Mouse (Mus musculus) embryonic facial prominence, embryonic 14.5 days (tissue): ENCODE data around the gene Sort1. TPM values are rescaled to one million over a fixed set of nuclear protein-coding genes. Genes with fewer than 3 reads are reported as not detected.

Source experiments
- ATAC-seq: fragments of 200-750 bp; cut with Nextera tagmentation; 2 replicates; pipeline ENCODE4 v1.8.0; 2017; ENCODE audit warnings: low read depth, moderate number of reproducible peaks, moderate TSS enrichment
- DNase-seq: peaks from one replicate; pipeline ENCODE4 v3.0.0-alpha.2; 2015; ENCODE audit warnings: low spot score
- H3K27ac ChIP-seq: fragments of 300-500 bp; sonication (generic); replicated peaks from 2 replicates; pipeline ENCODE4 v1.5.1; 2014; ENCODE audit warnings: low read depth, mild to moderate bottlenecking, low read length, moderate library complexity
- H3K27me3 ChIP-seq: fragments of 300-500 bp; sonication (generic); replicated peaks from 2 replicates; pipeline ENCODE4 v1.6.1; 2014; ENCODE audit warnings: low read length; ENCODE audit not compliant: control insufficient read depth, insufficient read depth
- H3K36me3 ChIP-seq: fragments of 300-500 bp; sonication (generic); 2 replicates; pipeline ENCODE4 v1.6.1; 2014; ENCODE audit warnings: low read length, mixed read lengths; ENCODE audit not compliant: control insufficient read depth, insufficient read depth
- H3K4me1 ChIP-seq: fragments of 300-500 bp; sonication (generic); 2 replicates; pipeline ENCODE4 v1.6.1; 2014; ENCODE audit warnings: antibody characterized with exemption, low read length; ENCODE audit not compliant: control insufficient read depth, insufficient read depth
- H3K4me2 ChIP-seq: fragments of 300-500 bp; sonication (generic); 2 replicates; pipeline ENCODE4 v1.6.1; 2014; ENCODE audit warnings: low read depth, mild to moderate bottlenecking, low read length, moderate library complexity, mixed read lengths
- H3K4me3 ChIP-seq: fragments of 300-500 bp; sonication (generic); 2 replicates; pipeline ENCODE4 v1.5.1; 2014; ENCODE audit warnings: low read depth, mild to moderate bottlenecking, low read length
- H3K9ac ChIP-seq: fragments of 300-500 bp; sonication (generic); 2 replicates; pipeline ENCODE4 v1.6.1; 2014; ENCODE audit warnings: low read depth, mild to moderate bottlenecking, low read length, moderate library complexity, mixed read lengths
- H3K9me3 ChIP-seq: fragments of 300-500 bp; sonication (generic); 2 replicates; pipeline ENCODE4 v1.6.1; 2016; ENCODE audit warnings: low read length; ENCODE audit not compliant: control insufficient read depth
- WGBS: fragments of 180-500 bp; shearing (Covaris S2); extraction: QIAGEN DNeasy Blood & Tissue Kit; methylation state at CpG from one replicate; pipeline ENCODE4 v1.1.7; 2014; 5-methylcytosine and 5-hydroxymethylcytosine counted together
- polyA plus RNA-seq: library from polyadenylated mRNA; unstranded; fragments of >200 nt; fragmentation: Nextera tagmentation; extraction: Ambion mirVana; gene quantifications from 2 replicates; pipeline ENCODE4 v1.2.1, GENCODE M21; 2014

Gene Sort1
- polyA plus RNA-seq, 1 experiment from 2014 or later: 18.0 TPM

DNA sequence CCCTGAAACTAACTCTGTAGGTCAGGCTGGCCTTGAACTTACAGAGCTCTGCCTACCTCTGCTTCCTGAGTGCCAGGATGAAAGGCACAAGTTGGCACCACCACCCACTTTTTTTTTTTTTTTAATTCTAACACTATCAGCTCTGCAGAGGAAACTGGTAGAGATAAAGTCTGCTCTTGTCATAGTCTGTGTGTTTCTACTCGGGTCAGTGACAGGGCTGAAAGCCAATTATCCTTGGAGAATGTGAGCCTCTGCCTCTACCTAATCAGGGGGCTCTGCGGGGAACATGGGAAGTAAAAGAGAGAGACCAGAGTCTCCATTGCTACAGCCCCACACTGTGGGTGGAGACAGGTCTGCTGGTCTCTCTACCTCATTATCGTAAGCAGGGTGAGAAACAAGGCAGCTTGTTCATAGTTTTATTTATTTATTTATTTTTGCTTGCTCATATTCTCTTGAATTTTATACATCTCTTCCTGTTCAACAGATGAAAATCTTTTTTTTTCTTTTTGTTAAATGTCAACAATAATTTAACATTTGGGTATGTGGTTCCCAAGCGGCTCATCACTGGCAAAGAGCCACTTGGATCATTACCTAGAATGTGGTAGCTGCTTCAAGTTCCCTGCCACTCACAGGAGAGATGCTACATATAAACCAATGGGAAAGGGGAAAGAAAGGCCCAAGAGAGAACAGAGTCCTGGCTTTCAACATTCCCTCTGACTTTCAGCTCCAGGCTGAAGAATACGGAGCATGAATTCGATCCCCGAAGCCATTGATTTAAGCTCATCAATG, 95.2 kb downstream of the Sort1 start:
- DNase-seq (peak; percentile 68), ATAC-seq (no peak)
- WGBS: 53% methylated on average over 7 of the region's 7 CpGs
- H3K27ac ChIP-seq: no peak overlapping the region
- no peaks in the 10 kb centered on the region for H3K9me3 ChIP-seq
- H3K9ac ChIP-seq: no peak overlapping the region
- H3K27me3 ChIP-seq: no peaks in the 10 kb centered on the region
- H3K4me2 ChIP-seq: no peak overlapping the region
- H3K4me1 ChIP-seq: peaks cover 19% of the 10 kb centered on the region
- H3K36me3 ChIP-seq: no peaks in the 10 kb centered on the region
- H3K4me3 ChIP-seq: no peak overlapping the region

DNA sequence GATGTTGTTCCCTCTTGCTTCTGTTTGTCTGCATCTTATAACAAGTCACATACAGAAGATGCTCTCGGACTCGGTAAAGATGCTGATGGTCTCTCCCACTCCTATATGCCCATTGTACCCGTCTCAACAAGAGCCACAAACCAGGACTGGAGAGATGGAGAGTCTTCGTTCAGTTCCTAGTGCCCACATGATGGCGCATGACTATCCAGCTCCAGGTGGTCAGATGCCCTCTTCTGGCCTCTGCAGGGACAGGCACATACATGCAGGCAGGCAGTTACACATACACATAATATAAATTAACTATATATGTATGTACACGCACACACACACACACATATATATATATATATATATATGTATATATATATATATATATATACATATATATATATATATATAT, 96.8 kb downstream of the Sort1 start:
- H3K27ac ChIP-seq: no peak overlapping the region
- no peak for ATAC-seq
- peaks cover 31% of the 10 kb centered on the region for H3K4me1 ChIP-seq
- no peak overlapping the region for H3K4me2 ChIP-seq
- no peak overlapping the region for H3K9ac ChIP-seq
- no peaks in the 10 kb centered on the region for H3K36me3 ChIP-seq
- no peaks in the 10 kb centered on the region for H3K27me3 ChIP-seq
- no peak for DNase-seq
- no peaks in the 10 kb centered on the region for H3K9me3 ChIP-seq
- no peak overlapping the region for H3K4me3 ChIP-seq
- 77% methylated on average over 6 of the region's 6 CpGs for WGBS

DNA sequence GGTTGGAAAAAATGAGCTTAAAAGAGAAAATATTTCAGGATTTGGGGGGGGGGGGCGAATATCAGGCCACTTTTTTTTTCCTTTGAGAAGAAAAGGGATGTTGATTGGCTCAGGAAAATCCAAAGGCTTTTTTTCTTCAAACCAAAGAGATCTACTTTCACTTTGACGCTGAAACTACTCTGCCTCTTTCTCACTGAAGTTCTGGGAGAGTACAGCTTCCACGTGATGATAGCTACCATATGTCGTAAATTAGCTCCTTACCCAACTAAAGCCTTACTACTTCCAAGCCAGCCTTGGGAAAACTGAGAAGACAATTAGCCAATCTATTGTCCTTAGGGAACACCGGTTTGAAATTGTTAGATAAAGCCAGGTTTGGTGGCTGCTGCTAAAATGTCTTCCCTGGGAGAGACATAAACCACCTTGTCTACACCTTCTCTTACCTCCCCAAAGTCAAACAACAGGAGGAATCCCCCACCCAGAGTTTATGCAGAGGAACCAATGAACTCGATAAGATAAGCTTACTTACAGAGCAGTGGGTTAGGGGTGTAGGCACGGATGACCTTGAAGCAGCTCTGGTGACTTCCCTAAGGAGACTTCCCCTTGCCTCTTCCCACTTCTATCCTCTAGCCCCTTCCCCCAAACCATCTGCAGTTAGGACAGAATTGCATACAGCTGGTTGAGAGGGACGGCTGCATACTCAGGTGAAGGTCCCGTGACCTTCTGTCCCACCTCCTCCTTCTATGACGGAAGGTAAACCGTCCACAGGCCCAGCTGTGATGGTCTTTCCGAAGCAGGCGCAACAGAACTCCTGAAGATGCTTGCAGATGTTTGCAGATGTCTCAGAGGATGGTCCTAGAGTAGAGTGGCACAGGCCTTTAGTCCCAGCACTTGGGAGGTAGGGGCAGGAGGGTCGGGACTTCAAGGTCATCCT, 98.3 kb downstream of the Sort1 start:
- Histone ChIP-seq H3K4me3 (peak overlapping the region; percentile 56), H3K36me3 (peaks cover 5% of the 10 kb centered on the region; the same call in 1 of the 2 replicates), H3K4me2 (peak overlapping the region; percentile 65), H3K27ac (peak overlapping the region; percentile 62), H3K4me1 (peaks cover 31% of the 10 kb centered on the region), H3K9ac (peak overlapping the region; percentile 53), H3K27me3 (no peaks in the 10 kb centered on the region), H3K9me3 (no peaks in the 10 kb centered on the region)
- ATAC-seq (no peak), DNase-seq (peak; percentile 85)
- 34% methylated on average over 14 of the region's 14 CpGs for WGBS

GRCm38 (mm10) chr3:108383485-108384354, 99.8 kb downstream of the Sort1 start, which contains the start of gene Psrc1:
Gene Psrc1 (plus strand): TSS chr3:108383839.
- H3K27me3 ChIP-seq: no peaks in the 10 kb centered on the region
- WGBS: under 1% methylated on average over 42 of the region's 44 CpGs
- ATAC-seq (peak; percentile 91), DNase-seq (peak; percentile 97)
- peaks cover 5% of the 10 kb centered on the region; the same call in 1 of the 2 replicates for H3K36me3 ChIP-seq
- H3K27ac ChIP-seq: peak within 1 kb of the TSS; percentile 62
- H3K9ac ChIP-seq: peak within 1 kb of the TSS; percentile 52
- H3K4me2 ChIP-seq: peak within 1 kb of the TSS; percentile 65
- no peaks in the 10 kb centered on the region for H3K9me3 ChIP-seq
- H3K4me3 ChIP-seq: peak within 1 kb of the TSS; percentile 56
- H3K4me1 ChIP-seq: peaks cover 33% of the 10 kb centered on the region

DNA sequence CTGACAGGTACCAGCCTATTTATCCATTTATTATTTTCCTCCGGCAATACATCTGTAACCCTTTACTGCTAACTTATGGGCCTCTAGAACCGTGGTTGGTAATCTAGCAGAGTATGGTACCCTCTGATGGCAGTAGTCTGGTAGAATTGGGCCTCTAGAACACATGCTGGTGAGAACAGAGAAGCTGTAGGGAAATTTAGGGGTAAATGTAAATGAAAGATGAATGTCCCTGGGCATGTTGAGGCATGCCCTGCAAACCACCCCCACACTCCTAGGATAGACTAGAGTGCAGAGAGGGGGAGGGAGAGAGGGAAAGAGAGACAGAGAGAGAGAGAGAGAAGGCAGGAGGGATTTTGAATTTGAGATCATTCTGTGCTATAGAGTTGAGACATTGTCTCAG, 100.5 kb downstream of the Sort1 start:
- peak overlapping the region; percentile 65 for H3K4me2 ChIP-seq
- peak overlapping the region; percentile 52 for H3K9ac ChIP-seq
- no peak for DNase-seq
- H3K27me3 ChIP-seq: no peaks in the 10 kb centered on the region
- no peaks in the 10 kb centered on the region for H3K9me3 ChIP-seq
- WGBS: 27% methylated on average over 2 of the region's 2 CpGs
- peaks cover 5% of the 10 kb centered on the region; the same call in 1 of the 2 replicates for H3K36me3 ChIP-seq
- peak overlapping the region; percentile 56 for H3K4me3 ChIP-seq
- no peak overlapping the region for H3K27ac ChIP-seq
- peaks cover 36% of the 10 kb centered on the region for H3K4me1 ChIP-seq
- ATAC-seq: no peak

- WGBS: 90% methylated on average over 10 of the region's 10 CpGs
- no peaks in the 10 kb centered on the region for H3K27me3 ChIP-seq
- no peak overlapping the region for H3K4me3 ChIP-seq
- no peak overlapping the region for H3K4me2 ChIP-seq
- no peak for ATAC-seq
- no peak for DNase-seq
- peaks cover 35% of the 10 kb centered on the region for H3K4me1 ChIP-seq
- H3K9me3 ChIP-seq: no peaks in the 10 kb centered on the region
- H3K36me3 ChIP-seq: peaks cover 5% of the 10 kb centered on the region; the same call in 1 of the 2 replicates
- no peak overlapping the region for H3K9ac ChIP-seq
- H3K27ac ChIP-seq: no peak overlapping the region
Observed at GRCm38 (mm10) chr3:108386186-108386585, 102.3 kb downstream of the Sort1 start.

DNA sequence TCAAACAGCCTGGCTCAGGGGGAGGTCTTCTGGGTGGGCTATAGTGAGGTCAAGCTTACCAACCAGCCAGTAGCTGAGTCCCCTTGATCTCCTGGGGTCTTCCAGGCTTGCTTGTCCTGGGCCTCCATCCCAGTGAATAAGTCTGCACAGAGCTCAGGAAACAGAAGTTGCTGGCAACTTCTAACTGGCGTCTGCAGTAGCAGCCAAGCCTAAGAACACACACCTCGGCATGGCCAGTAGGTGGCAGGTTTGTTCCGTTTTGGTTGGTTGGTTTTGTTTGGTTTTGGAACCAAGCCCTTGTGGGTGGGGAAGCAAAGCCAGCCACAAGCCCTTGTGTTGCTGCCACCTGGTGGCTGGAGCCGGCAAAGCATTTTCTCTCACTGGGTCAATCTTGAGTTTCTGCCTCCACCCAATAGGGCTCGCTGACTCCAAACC, 105.2 kb downstream of the Sort1 start:
- peak; percentile 97 for DNase-seq
- peak overlapping the region; percentile 39 for H3K4me2 ChIP-seq

More for the DNA sequence above, 105.2 kb downstream of the Sort1 start:
- Histone ChIP-seq H3K36me3 (peaks cover 5% of the 10 kb centered on the region; the same call in 1 of the 2 replicates), H3K4me3 (peak overlapping the region; percentile 6; the same call in 1 of the 2 replicates), H3K27ac (peak overlapping the region; percentile 77), H3K9me3 (no peaks in the 10 kb centered on the region), H3K4me1 (peaks cover 29% of the 10 kb centered on the region), H3K9ac (peak overlapping the region; percentile 35; the same call in 1 of the 2 replicates), H3K27me3 (no peaks in the 10 kb centered on the region)
- WGBS: 0% methylated on average over 5 of the region's 5 CpGs
- ATAC-seq: peak; percentile 82
